In genomic region chr8:62619992-62620391, GRCm38 (mm10) we compare ENCODE assay signal across 28 mouse cellular contexts.
"Had no signal": no experiment of that assay in that cellular context is flagged by ENCODE, and none has a peak within 500 bp of the region (broad histone marks: within the 10 kb centered on the region; RNA-seq: fewer than 3 reads in every experiment).

No protein-coding gene starts in this region.

- H3K9ac ChIP-seq: embryonic facial prominence, embryonic 12.5 days; embryonic facial prominence, embryonic 13.5 days; embryonic facial prominence, embryonic 15.5 days; forebrain, embryonic 12.5 days; forebrain, embryonic 13.5 days; forebrain, embryonic 15.5 days; forebrain, postnatal 0 days had no signal

- H3K4me1 ChIP-seq: embryonic facial prominence, embryonic 10.5 days; embryonic facial prominence, embryonic 12.5 days; embryonic facial prominence, embryonic 13.5 days; embryonic facial prominence, embryonic 15.5 days; forebrain, embryonic 10.5 days; forebrain, embryonic 12.5 days; forebrain, embryonic 13.5 days; forebrain, embryonic 15.5 days had no signal

- H3K4me3 ChIP-seq: embryonic facial prominence, embryonic 10.5 days; embryonic facial prominence, embryonic 12.5 days; embryonic facial prominence, embryonic 13.5 days; embryonic facial prominence, embryonic 15.5 days; erythroblast, embryonic 14.5 days; forebrain, embryonic 10.5 days; forebrain, embryonic 12.5 days; forebrain, embryonic 13.5 days; forebrain, embryonic 15.5 days; gastrocnemius, adult 2 months; heart, adult 2 months had no signal

- H3K27me3 ChIP-seq: embryonic facial prominence, embryonic 12.5 days; embryonic facial prominence, embryonic 13.5 days; embryonic facial prominence, embryonic 15.5 days; forebrain, embryonic 12.5 days; forebrain, embryonic 13.5 days; forebrain, embryonic 15.5 days had no signal

- H3K4me2 ChIP-seq: embryonic facial prominence, embryonic 12.5 days; embryonic facial prominence, embryonic 13.5 days; embryonic facial prominence, embryonic 15.5 days; forebrain, embryonic 12.5 days; forebrain, embryonic 13.5 days; forebrain, embryonic 15.5 days had no signal

- DNase-seq: cerebellum, adult 2 months; cerebellum, adult 8-10 months; cerebellum, adult 9-10 months; cerebellum, adult 9-11 months; cerebellum, postnatal 10 days; cerebellum, postnatal 14 days; cerebellum, postnatal 25 days; cerebellum, postnatal 36 days; forebrain, postnatal 0 days; gastrocnemius, adult 2 months; gastrocnemius, postnatal 10 days; gastrocnemius, postnatal 14 days; gastrocnemius, postnatal 25 days; gastrocnemius, postnatal 36 days; heart, adult 11 months; heart, adult 18-20 months; heart, adult 2 months had no signal

- ATAC-seq: forebrain, embryonic 13.5 days; forebrain, embryonic 14.5 days; forebrain, embryonic 15.5 days; forebrain, embryonic 16.5 days; forebrain, postnatal 0 days had no signal

- H3K36me3 ChIP-seq: embryonic facial prominence, embryonic 10.5 days; embryonic facial prominence, embryonic 12.5 days; embryonic facial prominence, embryonic 13.5 days; embryonic facial prominence, embryonic 15.5 days; forebrain, embryonic 10.5 days; forebrain, embryonic 12.5 days; forebrain, embryonic 15.5 days had no signal

- H3K9me3 ChIP-seq: embryonic facial prominence, embryonic 10.5 days; embryonic facial prominence, embryonic 12.5 days; embryonic facial prominence, embryonic 13.5 days; embryonic facial prominence, embryonic 15.5 days; forebrain, embryonic 10.5 days; forebrain, embryonic 12.5 days; forebrain, embryonic 13.5 days; forebrain, embryonic 15.5 days had no signal

- H3K27ac ChIP-seq: embryonic facial prominence, embryonic 10.5 days; embryonic facial prominence, embryonic 12.5 days; embryonic facial prominence, embryonic 13.5 days; embryonic facial prominence, embryonic 15.5 days; forebrain, embryonic 10.5 days; forebrain, embryonic 12.5 days; forebrain, embryonic 13.5 days; forebrain, embryonic 15.5 days; gastrocnemius, adult 2 months; heart, adult 2 months had no signal
